Mouse (Mus musculus) heart, embryonic 10.5 days (tissue): ENCODE data around the gene Ifitm2. TPM values are rescaled to one million over a fixed set of nuclear protein-coding genes. Genes with fewer than 3 reads are reported as not detected.

ENCODE experiments used
- DNase-seq: peaks from one replicate; pipeline ENCODE4 v3.0.0-alpha.2; 2017; ENCODE audit warnings: low spot score
- H3K27ac ChIP-seq: fragments of 300-500 bp; sonication (generic); 2 replicates; pipeline ENCODE4 v1.5.1; 2016; ENCODE audit warnings: mild to moderate bottlenecking
- H3K27me3 ChIP-seq: fragments of 300-500 bp; sonication (generic); 2 replicates; pipeline ENCODE4 v1.6.1; 2016; ENCODE audit warnings: mild to moderate bottlenecking; ENCODE audit not compliant: poor library complexity, insufficient read depth, severe bottlenecking
- H3K36me3 ChIP-seq: fragments of 300-500 bp; sonication (generic); 2 replicates; pipeline ENCODE4 v1.6.1; 2016; ENCODE audit warnings: mild to moderate bottlenecking, moderate library complexity
- H3K4me1 ChIP-seq: fragments of 300-500 bp; sonication (generic); 2 replicates; pipeline ENCODE4 v1.6.1; 2016; ENCODE audit warnings: mild to moderate bottlenecking
- H3K4me3 ChIP-seq: fragments of 300-500 bp; sonication (generic); 2 replicates; pipeline ENCODE4 v1.5.1; 2016; ENCODE audit warnings: mild to moderate bottlenecking, moderate library complexity
- H3K9me3 ChIP-seq: fragments of 300-500 bp; sonication (generic); 2 replicates; pipeline ENCODE4 v1.6.1; 2016; ENCODE audit warnings: mild to moderate bottlenecking, moderate library complexity
- WGBS: fragments of 180-500 bp; shearing (Covaris S2); methylation state at CpG from one replicate; pipeline ENCODE4 v1.1.7; 2016; 5-methylcytosine and 5-hydroxymethylcytosine counted together
- polyA plus RNA-seq: library from polyadenylated mRNA; unstranded; fragments of >200 nt; fragmentation: Nextera tagmentation; extraction: Ambion mirVana; gene quantifications from 2 replicates; pipeline ENCODE4 v1.2.1, GENCODE M21; 2016

Ifitm2 gene
- polyA plus RNA-seq, 1 experiment from 2014 or later, result 508 TPM

- DNase-seq, result peak; percentile 70
- peaks cover 50% of the 10 kb centered on the region for H3K4me1 ChIP-seq
- H3K27ac ChIP-seq, result no peak overlapping the region
- H3K9me3 ChIP-seq, result no peaks in the 10 kb centered on the region
- 0 out of 2 replicates have a peak, but pooled peaks cover 1% of the 10 kb centered on the region for H3K27me3 ChIP-seq
- WGBS, result 82% methylated on average over 6 of the region's 6 CpGs
- H3K4me3 ChIP-seq, result no peak overlapping the region
- H3K36me3 ChIP-seq, result peaks cover 56% of the 10 kb centered on the region
Observed at GRCm38 (mm10) chr7:140949255-140949654, 6.5 kb downstream of the Ifitm2 start.

GRCm38 (mm10) chr7:140948161-140948560, 7.6 kb downstream of the Ifitm2 start:
- H3K9me3 ChIP-seq, result no peaks in the 10 kb centered on the region
- H3K27ac ChIP-seq, result 0 out of 2 replicates have a peak overlapping the region, but pooled peaks have one; percentile 48
- WGBS, result 44% methylated on average over 8 of the region's 8 CpGs
- no peak overlapping the region for H3K4me3 ChIP-seq
- H3K27me3 ChIP-seq, result peaks cover 6% of the 10 kb centered on the region; the same call in 1 of the 2 replicates
- H3K4me1 ChIP-seq, result peaks cover 40% of the 10 kb centered on the region
- no peak for DNase-seq
- peaks cover 55% of the 10 kb centered on the region for H3K36me3 ChIP-seq

GRCm38 (mm10) chr7:140946980-140947379, 8.8 kb downstream of the Ifitm2 start:
- DNase-seq, result no peak
- H3K36me3 ChIP-seq, result peaks cover 50% of the 10 kb centered on the region
- WGBS, result 25% methylated on average over 7 of the region's 7 CpGs
- H3K27me3 ChIP-seq, result peaks cover 10% of the 10 kb centered on the region; the same call in 1 of the 2 replicates
- H3K4me1 ChIP-seq, result peaks cover 43% of the 10 kb centered on the region
- no peak overlapping the region for H3K4me3 ChIP-seq
- no peaks in the 10 kb centered on the region for H3K9me3 ChIP-seq
- H3K27ac ChIP-seq, result peak overlapping the region; percentile 62

- H3K27ac ChIP-seq, result peak overlapping the region; percentile 62
- H3K9me3 ChIP-seq, result no peaks in the 10 kb centered on the region
- H3K4me3 ChIP-seq, result no peak overlapping the region
- peaks cover 50% of the 10 kb centered on the region for H3K36me3 ChIP-seq
- H3K4me1 ChIP-seq, result peaks cover 46% of the 10 kb centered on the region
- peaks cover 10% of the 10 kb centered on the region; the same call in 1 of the 2 replicates for H3K27me3 ChIP-seq
- no peak for DNase-seq
- 79% methylated on average over 10 of the region's 10 CpGs for WGBS
Observed at GRCm38 (mm10) chr7:140946311-140946710, 9.5 kb downstream of the Ifitm2 start.

GRCm38 (mm10) chr7:140945247-140945646, 10.5 kb downstream of the Ifitm2 start:
- peaks cover 10% of the 10 kb centered on the region; the same call in 1 of the 2 replicates for H3K27me3 ChIP-seq
- peaks cover 42% of the 10 kb centered on the region for H3K4me1 ChIP-seq
- 86% methylated on average over 5 of the region's 5 CpGs for WGBS
- no peaks in the 10 kb centered on the region for H3K9me3 ChIP-seq
- no peak overlapping the region for H3K4me3 ChIP-seq
- no peak for DNase-seq
- H3K27ac ChIP-seq, result no peak overlapping the region
- H3K36me3 ChIP-seq, result peaks cover 50% of the 10 kb centered on the region

- no peak for DNase-seq
- H3K36me3 ChIP-seq, result peaks cover 44% of the 10 kb centered on the region
- H3K4me3 ChIP-seq, result no peak overlapping the region
- 78% methylated on average over 7 of the region's 7 CpGs for WGBS
- H3K4me1 ChIP-seq, result peaks cover 49% of the 10 kb centered on the region
- H3K27ac ChIP-seq, result no peak overlapping the region
- no peaks in the 10 kb centered on the region for H3K9me3 ChIP-seq
- H3K27me3 ChIP-seq, result peaks cover 10% of the 10 kb centered on the region; the same call in 1 of the 2 replicates
Observed at GRCm38 (mm10) chr7:140944236-140944635, 11.6 kb downstream of the Ifitm2 start.

GRCm38 (mm10) chr7:140943356-140943755, 12.4 kb downstream of the Ifitm2 start:
- peaks cover 10% of the 10 kb centered on the region; the same call in 1 of the 2 replicates for H3K27me3 ChIP-seq
- WGBS, result 84% methylated on average over 4 of the region's 4 CpGs
- H3K4me3 ChIP-seq, result no peak overlapping the region
- peaks cover 36% of the 10 kb centered on the region for H3K36me3 ChIP-seq
- no peaks in the 10 kb centered on the region for H3K9me3 ChIP-seq
- DNase-seq, result no peak
- H3K27ac ChIP-seq, result 0 out of 2 replicates have a peak overlapping the region, but pooled peaks have one; percentile 3
- H3K4me1 ChIP-seq, result peaks cover 47% of the 10 kb centered on the region

GRCm38 (mm10) chr7:140942811-140943210, 13.0 kb downstream of the Ifitm2 start:
- Histone ChIP-seq H3K4me3 (no peak overlapping the region), H3K9me3 (no peaks in the 10 kb centered on the region), H3K27me3 (peaks cover 10% of the 10 kb centered on the region; the same call in 1 of the 2 replicates), H3K4me1 (peaks cover 42% of the 10 kb centered on the region), H3K27ac (peak overlapping the region; percentile 3; the same call in 1 of the 2 replicates), H3K36me3 (peaks cover 30% of the 10 kb centered on the region)
- WGBS, result 89% methylated on average over 10 of the region's 10 CpGs
- DNase-seq, result no peak

GRCm38 (mm10) chr7:140942341-140942740, 13.4 kb downstream of the Ifitm2 start:
- Histone ChIP-seq H3K27ac (peak overlapping the region; percentile 94), H3K36me3 (peaks cover 25% of the 10 kb centered on the region), H3K4me1 (peaks cover 37% of the 10 kb centered on the region), H3K9me3 (no peaks in the 10 kb centered on the region), H3K4me3 (peak overlapping the region; percentile 71), H3K27me3 (peaks cover 10% of the 10 kb centered on the region; the same call in 1 of the 2 replicates)
- WGBS, result 73% methylated on average over 9 of the region's 9 CpGs
- DNase-seq, result no peak

GRCm38 (mm10) chr7:140941222-140942051, 14.3 kb downstream of the Ifitm2 start, which contains the start of gene Pgghg:
Gene Pgghg (plus strand): TSS chr7:140941391.
- Histone ChIP-seq H3K36me3 (peaks cover 18% of the 10 kb centered on the region), H3K4me1 (peaks cover 30% of the 10 kb centered on the region), H3K9me3 (no peaks in the 10 kb centered on the region), H3K4me3 (peak within 1 kb of the TSS; percentile 71), H3K27ac (peak within 1 kb of the TSS; percentile 94), H3K27me3 (peaks cover 10% of the 10 kb centered on the region; the same call in 1 of the 2 replicates)
- DNase-seq, result peak; percentile 95
- WGBS, result 3% methylated on average over 33 of the region's 33 CpGs

- 0 out of 2 replicates have a peak overlapping the region, but pooled peaks have one; percentile 1 for H3K27ac ChIP-seq
- 6% methylated on average over 8 of the region's 8 CpGs for WGBS
- no peak for DNase-seq
- peaks cover 2% of the 10 kb centered on the region; the same call in 1 of the 2 replicates for H3K36me3 ChIP-seq
- peaks cover 26% of the 10 kb centered on the region for H3K4me1 ChIP-seq
- peak overlapping the region; percentile 33; the same call in 1 of the 2 replicates for H3K4me3 ChIP-seq
- no peaks in the 10 kb centered on the region for H3K9me3 ChIP-seq
- peaks cover 14% of the 10 kb centered on the region; the same call in 1 of the 2 replicates for H3K27me3 ChIP-seq
Observed at GRCm38 (mm10) chr7:140939669-140940171, 16.1 kb downstream of the Ifitm2 start.

GRCm38 (mm10) chr7:140938896-140939295, 16.9 kb downstream of the Ifitm2 start:
- H3K4me3 ChIP-seq, result no peak overlapping the region
- peaks cover 13% of the 10 kb centered on the region; the same call in 1 of the 2 replicates for H3K27me3 ChIP-seq
- DNase-seq, result no peak
- no peaks in the 10 kb centered on the region for H3K9me3 ChIP-seq
- WGBS, result 13% methylated on average over 2 of the region's 2 CpGs
- peaks cover 26% of the 10 kb centered on the region for H3K4me1 ChIP-seq
- no peak overlapping the region for H3K27ac ChIP-seq
- H3K36me3 ChIP-seq, result no peaks in the 10 kb centered on the region

- WGBS, result 36% methylated on average over 3 of the region's 3 CpGs
- Histone ChIP-seq H3K27ac (no peak overlapping the region), H3K36me3 (no peaks in the 10 kb centered on the region), H3K27me3 (peaks cover 13% of the 10 kb centered on the region; the same call in 1 of the 2 replicates), H3K9me3 (no peaks in the 10 kb centered on the region), H3K4me1 (peaks cover 26% of the 10 kb centered on the region), H3K4me3 (no peak overlapping the region)
- DNase-seq, result no peak
Observed at GRCm38 (mm10) chr7:140938436-140938835, 17.4 kb downstream of the Ifitm2 start.
